Mouse (Mus musculus) CD8-positive naive resting alpha-beta T cell, adult 2 months (primary cell): ENCODE results near the gene Armh3.
A peak's percentile ranks its signal among the peaks of the same experiment; 100 is the strongest.

Experiments
- DNase-seq, 2 experiments: peaks; one replicate each; pipeline ENCODE4 v3.0.0; 2022; ENCODE audit warnings: low read depth in 2 of 2, low spot score in 2 of 2

Gene Armh3

GRCm38 (mm10) chr19:45911236-45912025 is 86.9 kb downstream of the Armh3 start:
- no peak for DNase-seq

GRCm38 (mm10) chr19:45908246-45908645 is 90.0 kb downstream of the Armh3 start:
- no peak for DNase-seq

DNA sequence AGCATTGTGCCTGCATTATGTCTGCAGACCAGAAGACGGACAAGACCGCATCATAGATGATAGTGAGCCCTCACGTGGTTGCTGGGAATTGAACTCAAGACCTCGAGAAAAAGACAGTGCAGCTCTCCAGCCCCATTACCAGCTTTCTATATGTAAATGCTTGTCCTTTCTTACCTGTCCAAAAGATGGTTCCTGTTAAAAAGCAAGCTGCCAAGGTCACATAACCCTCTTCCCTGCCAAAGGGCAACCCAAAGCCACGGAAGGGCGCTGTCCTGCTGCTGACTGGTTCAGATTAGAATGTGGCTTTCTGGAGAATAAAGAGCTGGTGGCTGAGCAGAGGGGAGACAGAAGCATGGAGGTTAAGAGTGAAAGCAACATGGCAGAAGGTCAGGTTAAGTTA is 90.9 kb downstream of the Armh3 start:
- no peak for DNase-seq

DNA sequence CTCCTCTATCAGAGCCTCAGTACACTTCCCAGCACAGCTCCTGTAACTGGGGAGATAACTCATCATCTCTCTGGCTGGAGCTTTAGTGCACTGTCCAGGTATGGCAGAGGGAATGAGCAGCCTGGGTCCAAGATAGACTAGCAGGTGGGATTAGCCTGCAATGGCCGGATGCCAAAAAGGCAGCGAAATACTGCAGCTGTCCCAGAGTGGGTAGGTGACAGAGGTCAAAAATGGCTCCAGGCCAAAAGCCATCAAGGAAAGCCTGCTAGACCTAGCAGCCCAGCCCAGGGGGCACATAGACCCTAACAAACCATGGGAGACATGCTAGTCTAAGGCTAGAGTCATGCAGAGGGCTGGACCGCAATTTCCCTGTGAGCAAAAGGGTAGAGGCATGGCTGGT is 94.4 kb downstream of the Armh3 start:
- DNase-seq: no peak

DNA sequence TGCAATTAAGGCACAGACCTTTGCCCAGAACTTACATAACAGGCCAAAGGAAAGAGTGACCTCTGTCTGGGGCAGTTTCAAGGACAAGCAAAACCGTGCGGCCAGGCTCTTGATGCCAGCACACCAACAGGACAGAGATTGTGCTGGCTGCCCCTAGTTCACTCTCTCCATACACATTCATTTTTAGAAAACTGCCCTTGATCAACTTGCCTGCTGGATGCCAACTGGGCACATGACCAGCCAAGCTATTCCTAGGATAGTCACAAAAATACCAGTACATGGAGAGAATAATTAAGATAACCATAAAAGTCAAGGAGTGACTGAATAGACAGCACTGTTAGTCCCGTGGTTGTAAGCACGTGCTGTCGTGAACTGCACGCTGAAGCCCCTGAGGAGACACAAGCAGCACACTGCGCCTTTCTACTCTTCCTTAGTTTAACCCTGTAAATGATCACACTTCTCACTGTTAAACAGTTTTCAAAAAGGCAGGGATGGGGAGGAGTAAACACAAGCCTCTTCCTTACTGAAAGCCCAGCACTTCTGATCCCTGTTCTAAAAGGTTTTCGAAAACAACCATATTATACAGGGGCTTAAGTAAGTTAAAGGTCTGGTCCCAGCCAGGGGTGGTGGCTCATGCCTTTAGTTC is 95.8 kb downstream of the Armh3 start:
- DNase-seq: no peak

- DNase-seq: no peak
Measured at GRCm38 (mm10) chr19:45900836-45901235, 97.5 kb downstream of the Armh3 start.

DNA sequence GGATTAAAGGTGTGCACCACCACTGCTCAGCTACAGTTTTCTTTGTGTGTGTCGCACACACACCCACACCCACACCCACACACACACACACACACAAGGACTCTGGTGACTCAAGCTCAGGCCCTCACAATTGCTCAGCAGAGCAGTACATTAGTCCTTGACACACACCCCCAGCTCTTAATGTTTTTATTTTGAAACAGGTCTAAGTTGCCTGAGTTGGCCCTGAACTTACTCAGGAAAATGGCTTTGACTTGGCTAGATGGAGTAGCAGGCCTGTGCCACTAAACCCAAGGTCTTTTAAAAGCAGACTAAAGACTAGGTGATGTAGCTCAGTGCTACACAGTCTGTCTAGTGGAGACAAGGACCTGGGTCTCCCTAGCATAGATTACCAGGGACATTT is 102.6 kb downstream of the Armh3 start:
- no peak for DNase-seq

- no peak for DNase-seq
Measured at GRCm38 (mm10) chr19:45882056-45882455, 116.2 kb downstream of the Armh3 start.

GRCm38 (mm10) chr19:45873320-45873719 is 125.0 kb downstream of the Armh3 start:
- DNase-seq: no peak

DNA sequence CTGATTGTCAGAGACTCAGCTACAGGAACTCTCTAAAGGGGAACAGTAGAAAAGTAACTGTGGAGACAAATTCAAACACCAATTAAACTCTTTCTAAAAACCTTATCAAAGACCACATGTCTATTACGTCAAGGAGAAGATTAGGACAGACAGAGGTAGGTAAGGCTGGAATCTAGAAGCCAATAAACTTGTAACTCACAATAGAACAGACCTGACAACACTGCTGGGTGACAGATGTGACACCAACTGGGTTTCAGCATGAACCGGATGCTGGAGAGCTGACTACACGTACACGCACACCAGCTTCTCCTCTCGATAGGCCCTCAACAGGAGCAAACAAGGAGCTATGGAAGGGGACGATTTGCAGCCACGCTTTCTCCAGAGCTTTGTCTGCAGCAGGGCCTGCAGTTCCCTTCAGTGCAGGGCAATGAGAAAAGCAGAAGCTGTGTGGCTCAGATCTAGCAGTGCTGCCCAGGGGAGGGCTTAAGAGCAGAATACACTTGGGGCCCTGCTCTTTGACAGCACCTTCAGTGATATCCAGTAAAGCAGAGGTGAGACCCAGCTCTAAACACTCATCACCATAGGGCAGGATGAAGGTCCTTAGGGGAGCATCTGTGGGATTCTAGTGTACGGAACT is 142.9 kb downstream of the Armh3 start:
- DNase-seq: no peak

GRCm38 (mm10) chr19:45854521-45854920 is 143.8 kb downstream of the Armh3 start:
- DNase-seq: no peak

DNA sequence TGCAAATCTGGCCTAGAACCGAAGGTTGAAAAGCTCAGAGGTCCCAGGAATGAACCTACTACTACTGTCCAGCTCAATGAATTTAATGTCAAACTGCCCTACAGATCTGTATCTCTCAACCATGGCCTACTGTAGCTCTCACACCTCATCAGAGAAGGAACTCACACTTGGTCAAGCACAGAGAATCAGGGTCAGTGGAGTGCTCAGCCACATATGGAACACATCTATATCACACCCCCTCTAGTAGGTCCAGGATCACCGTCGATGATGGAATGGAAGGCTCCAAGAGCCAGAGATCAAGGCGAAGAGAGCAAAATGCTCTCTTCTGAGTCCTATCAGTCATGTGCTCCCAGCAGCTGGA is 150.6 kb downstream of the Armh3 start:
- DNase-seq: no peak

GRCm38 (mm10) chr19:45847016-45847732 is 151.1 kb downstream of the Armh3 start:
- DNase-seq: peak; percentile 13 to 57

- DNase-seq: no peak
Measured at GRCm38 (mm10) chr19:45844209-45844608, 154.1 kb downstream of the Armh3 start.

DNA sequence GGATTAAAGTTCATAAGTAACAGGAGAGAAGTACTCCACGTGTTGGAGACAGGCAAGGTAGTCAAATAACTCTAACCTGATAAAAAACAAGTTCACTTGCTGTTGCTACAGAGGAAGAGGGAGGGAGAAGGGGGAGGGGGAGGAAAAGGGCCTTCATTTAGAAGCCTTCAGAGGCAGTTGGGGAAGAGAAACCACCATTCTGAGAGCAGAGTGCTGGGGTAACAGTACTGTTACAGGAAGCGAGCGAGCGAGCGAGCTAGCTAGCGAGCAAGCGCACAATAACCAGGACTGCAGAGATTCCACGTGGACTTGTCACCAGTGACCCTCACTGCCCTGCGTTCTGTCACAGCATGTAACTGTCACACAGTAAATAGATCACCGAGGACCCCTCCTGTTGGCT is 154.9 kb downstream of the Armh3 start:
- peak; percentile 10 to 19 for DNase-seq

DNA sequence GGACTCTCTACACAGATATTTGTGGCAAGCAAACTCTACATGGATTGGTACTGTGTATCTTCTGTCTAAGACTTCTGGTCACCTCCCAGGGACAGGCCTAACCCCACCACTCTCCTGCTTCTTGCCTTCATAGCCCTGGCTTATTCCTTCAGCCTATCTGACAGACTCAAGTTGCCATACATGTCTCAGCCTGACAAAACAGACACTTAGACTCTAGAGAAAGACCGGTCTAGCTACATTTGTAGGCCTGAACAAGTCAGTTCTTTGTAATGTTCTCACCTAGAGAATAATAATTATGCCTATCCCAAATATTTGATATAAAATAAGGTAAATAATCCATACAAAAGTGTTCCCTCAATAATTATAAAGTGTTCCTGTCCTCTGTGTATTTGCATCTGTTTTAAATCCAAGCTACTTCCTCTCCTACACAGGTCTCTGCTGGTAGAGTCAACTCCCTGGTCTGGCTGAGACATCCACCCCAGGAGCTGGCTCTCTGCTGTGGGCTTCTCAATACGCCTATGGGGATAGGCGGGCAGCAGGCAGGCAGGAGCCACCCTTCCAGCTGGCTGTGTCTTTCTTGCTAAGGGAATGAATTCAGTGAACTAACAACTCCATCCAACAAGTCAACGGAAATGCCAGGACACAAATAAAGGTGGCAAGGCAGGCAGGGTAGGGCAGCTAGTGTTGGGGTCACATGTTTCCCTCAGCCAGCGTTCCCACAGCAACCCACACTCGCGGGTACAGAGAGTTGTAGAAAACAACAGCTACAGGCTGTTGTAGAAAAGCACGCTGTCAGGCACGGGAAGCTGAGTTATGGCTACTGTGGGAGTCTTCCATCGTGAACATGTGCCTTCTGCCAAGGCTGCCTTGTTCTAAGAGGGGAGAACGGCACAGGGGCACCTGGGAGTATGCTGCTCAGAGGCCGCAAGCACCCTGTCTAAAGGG is 161.0 kb downstream of the Armh3 start:
- DNase-seq: peak; percentile 21 to 40

DNA sequence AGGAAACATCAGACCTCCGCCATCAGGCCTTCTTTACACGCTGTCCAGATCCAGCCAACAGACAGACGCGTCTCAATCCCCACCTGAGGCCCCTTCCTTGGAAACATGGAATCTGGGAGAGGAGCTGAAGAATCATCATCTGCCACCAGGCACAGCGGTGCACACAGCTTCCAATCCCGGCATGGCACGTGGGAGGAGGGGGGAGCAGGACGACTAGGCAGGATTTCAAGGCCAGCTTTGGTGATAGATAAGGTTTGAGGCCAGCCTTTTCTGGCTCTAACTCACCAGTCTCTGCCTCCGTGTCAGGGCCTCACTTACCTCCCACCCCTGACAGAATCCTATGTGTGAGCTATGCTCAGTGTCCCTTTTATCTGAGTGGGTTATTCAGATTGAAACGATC is 162.8 kb downstream of the Armh3 start:
- no peak for DNase-seq

GRCm38 (mm10) chr19:45833665-45834064 is 164.6 kb downstream of the Armh3 start:
- DNase-seq: no peak

DNA sequence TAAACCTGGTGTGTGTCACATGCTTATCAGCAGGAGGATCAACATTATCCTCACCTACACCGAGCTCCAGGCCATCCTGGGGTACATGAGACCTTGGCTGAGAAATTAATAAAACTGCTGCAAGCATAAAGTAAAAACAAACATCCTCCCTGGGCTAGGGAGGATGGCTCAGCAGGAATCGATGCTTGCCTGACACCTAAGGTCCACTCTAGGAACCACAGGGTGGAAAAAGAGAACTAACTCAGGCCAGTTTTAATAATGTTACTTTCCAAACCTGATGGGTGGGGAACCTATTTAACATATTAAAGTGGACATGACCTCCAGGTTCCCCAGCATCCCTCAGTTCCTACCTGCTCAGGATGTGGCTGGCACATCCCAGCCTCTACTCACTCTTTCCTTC is 167.6 kb downstream of the Armh3 start:
- DNase-seq: no peak

DNA sequence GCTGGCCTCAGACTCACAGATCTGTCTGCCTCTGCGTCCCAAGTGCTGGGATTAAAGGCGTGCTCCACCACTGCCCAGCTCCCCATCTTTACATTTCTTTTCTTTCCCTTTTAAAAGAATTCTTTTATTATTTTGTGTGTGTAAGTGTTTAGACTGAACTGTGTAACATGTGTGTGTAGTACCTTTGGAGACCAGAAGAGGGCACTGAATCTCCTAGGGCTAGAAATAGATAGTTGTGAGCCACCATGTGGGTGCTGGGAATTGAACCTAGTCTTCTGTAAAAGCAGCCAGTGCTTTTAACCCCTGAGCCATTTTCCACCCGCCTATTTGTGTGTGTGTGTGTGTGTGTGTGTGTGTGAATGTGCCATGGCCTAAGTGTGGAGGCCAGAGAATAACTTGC is 170.6 kb downstream of the Armh3 start:
- DNase-seq: no peak

- no peak for DNase-seq
Measured at GRCm38 (mm10) chr19:45827125-45827524, 171.2 kb downstream of the Armh3 start.
